Mouse (Mus musculus) gastrocnemius, adult 2 months (tissue): ENCODE measurements around the gene Dbn1. TPM values are rescaled to one million over a fixed set of nuclear protein-coding genes. Genes with fewer than 3 reads are reported as not detected.
A peak's percentile ranks its signal among the peaks of the same experiment; 100 is the strongest.
"Not testable (repeated sequence)": the region's sequence is repeated elsewhere in the genome, so short reads cannot be mapped to it uniquely, and the experiment has no call there.

Experiments
- DNase-seq: peaks from one replicate; pipeline ENCODE4 v3.0.0; 2022
- H3K27ac ChIP-seq: fragments of 200-600 bp; 2 replicates; pipeline ENCODE4 v1.8.1; 2022; ENCODE audit warnings: mild to moderate bottlenecking
- H3K4me3 ChIP-seq: fragments of 200-600 bp; 2 replicates; pipeline ENCODE4 v1.8.1; 2022; ENCODE audit warnings: mild to moderate bottlenecking, moderate library complexity
- CTCF ChIP-seq: fragments of 200-600 bp; IDR thresholded peaks from 2 replicates; pipeline ENCODE4 v1.8.1; 2022; ENCODE audit warnings: antibody characterized with exemption, mild to moderate bottlenecking, moderate library complexity
- intact Hi-C: fragments of 180-260 bp; cut with DNase I; formaldehyde crosslinking; loops from one replicate; pipeline ENCODE4 v1.15.1; 2025
- total RNA-seq, 2 experiments: library from RNA; stranded (reverse); gene quantifications; 2 replicates each; pipeline ENCODE4 v1.2.3; 2021

The Dbn1 gene
- total RNA-seq, 2 experiments from 2014 or later = 4.9 to 7.7 TPM

- Histone ChIP-seq H3K4me3 (peak overlapping the region; percentile 43), H3K27ac (peak overlapping the region; percentile 89)
- no peak for TF ChIP-seq CTCF
- intact Hi-C loops = loop anchor here (2.0 kb wide), 2 partner anchors 18 to 62 kb away; partner anchors contain the start of gene Pdlim7
- peak; percentile 94 for DNase-seq
Observed at GRCm38 (mm10) chr13:55450511-55450980, 37.4 kb downstream of the Dbn1 start.

GRCm38 (mm10) chr13:55449679-55450441, 38.1 kb downstream of the Dbn1 start:
- peak overlapping the region; percentile 43 for H3K4me3 ChIP-seq
- intact Hi-C loops = loop anchor here (2.0 kb wide), 2 partner anchors 19 to 63 kb away; partner anchors contain the start of gene Pdlim7
- TF ChIP-seq CTCF = peak; percentile 40
- peak; percentile 42 for DNase-seq
- peak overlapping the region; percentile 89 for H3K27ac ChIP-seq

DNA sequence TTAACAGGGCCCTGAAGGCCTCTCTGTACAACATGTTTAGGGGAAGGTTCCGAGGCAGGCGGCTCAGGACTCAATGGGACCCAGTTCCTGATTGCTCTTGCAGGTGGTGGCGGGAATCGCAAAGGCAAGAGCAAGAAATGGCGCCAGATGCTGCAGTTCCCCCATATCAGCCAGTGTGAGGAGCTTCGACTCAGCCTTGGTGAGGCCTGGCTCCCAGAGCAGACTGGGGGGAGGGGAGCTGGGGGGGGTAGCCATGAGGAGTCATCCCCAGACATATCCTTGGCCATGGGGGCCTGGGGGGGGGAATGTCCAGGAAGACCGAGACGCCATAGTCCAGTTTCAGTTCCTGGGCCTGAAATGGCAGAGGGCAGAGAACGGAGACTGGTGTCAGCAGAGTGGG, 38.7 kb downstream of the Dbn1 start:
- peak; percentile 30 for DNase-seq
- intact Hi-C loops = no loop called here
- peak overlapping the region; percentile 89 for H3K27ac ChIP-seq
- no peak overlapping the region for H3K4me3 ChIP-seq
- no peak for TF ChIP-seq CTCF

DNA sequence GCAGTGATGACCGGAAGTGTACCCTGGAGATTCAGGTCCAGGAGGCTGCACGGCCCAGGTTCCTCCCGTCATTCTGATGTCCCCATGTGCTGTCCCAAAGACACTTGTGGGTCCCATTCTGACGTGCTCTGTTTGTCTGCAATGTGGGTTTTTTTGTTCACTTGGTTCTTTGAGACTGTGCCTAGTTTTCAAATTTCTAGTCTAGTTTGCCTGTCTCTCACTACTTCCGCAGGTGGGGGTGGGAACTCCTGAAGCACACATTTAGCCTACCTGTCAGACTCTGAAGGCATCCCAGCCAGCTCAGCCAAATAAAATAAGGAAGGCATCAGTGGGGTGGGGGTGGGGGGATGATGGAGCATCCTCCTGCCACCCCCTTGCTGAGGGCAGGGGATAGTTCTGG, 39.8 kb downstream of the Dbn1 start:
- no peak overlapping the region for H3K4me3 ChIP-seq
- no peak for TF ChIP-seq CTCF
- intact Hi-C loops = no loop called here
- DNase-seq = no peak
- H3K27ac ChIP-seq = no peak overlapping the region

- H3K27ac ChIP-seq = peak overlapping the region; percentile 95
- TF ChIP-seq CTCF = no peak
- H3K4me3 ChIP-seq = no peak overlapping the region; the same call in 1 of the 2 replicates
- DNase-seq = no peak
- intact Hi-C loops = no loop called here
Observed at GRCm38 (mm10) chr13:55447543-55447943, 40.4 kb downstream of the Dbn1 start.

GRCm38 (mm10) chr13:55446483-55447105, 41.3 kb downstream of the Dbn1 start:
- DNase-seq = no peak
- Histone ChIP-seq H3K4me3 (peak overlapping the region; percentile 98), H3K27ac (peak overlapping the region; percentile 95)
- intact Hi-C loops = no loop called here
- TF ChIP-seq CTCF = no peak

DNA sequence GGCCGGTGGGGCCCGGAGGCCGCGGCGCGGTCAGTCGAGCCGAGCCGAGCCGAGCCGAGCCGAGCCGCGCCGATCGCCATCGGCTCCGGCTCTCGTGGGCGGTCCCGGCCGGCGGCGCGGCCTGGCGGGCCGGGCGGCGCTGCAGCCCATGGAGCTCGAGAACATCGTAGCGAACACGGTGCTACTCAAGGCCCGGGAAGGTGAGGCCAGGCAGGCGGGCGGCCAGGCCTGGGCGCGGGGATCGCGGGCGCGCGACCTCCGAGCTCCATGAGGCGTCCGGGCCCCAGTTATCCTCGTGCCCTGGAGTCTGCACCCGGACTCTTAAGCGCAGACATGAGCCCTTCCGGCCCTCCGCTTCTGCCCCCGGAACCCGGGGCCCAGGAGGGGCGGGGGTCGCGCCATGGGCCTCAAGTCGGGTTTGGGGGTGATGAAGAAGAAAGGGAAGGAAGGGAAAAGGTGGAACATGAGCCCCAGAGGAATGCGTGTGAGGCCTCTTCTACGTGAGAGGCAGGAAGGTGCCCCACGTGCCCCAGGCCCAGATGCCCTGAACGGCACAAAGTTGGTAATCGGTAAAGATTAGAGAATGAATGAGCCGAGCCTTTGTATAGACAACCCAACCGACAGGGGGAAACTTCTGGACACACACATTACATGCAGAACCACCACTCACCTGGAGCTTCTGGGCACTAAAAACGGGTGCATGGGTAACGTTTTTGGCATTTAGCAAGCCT, 42.4 kb downstream of the Dbn1 start:
- intact Hi-C loops = no loop called here
- H3K4me3 ChIP-seq = peak overlapping the region; percentile 98
- H3K27ac ChIP-seq = peak overlapping the region; percentile 95
- DNase-seq = no peak
- TF ChIP-seq CTCF = no peak

GRCm38 (mm10) chr13:55444937-55445315, 43.0 kb downstream of the Dbn1 start, which contains the start of gene Grk6:
Grk6 (plus strand) TSS chr13:55445072.
- TF ChIP-seq CTCF = no peak
- DNase-seq = peak; percentile 100
- Histone ChIP-seq H3K4me3 (peak within 1 kb of the TSS; percentile 98), H3K27ac (peak within 1 kb of the TSS; percentile 95)
- intact Hi-C loops = no loop called here

- peak overlapping the region; percentile 95 for H3K27ac ChIP-seq
- TF ChIP-seq CTCF = no peak
Observed at GRCm38 (mm10) chr13:55444286-55444936, 43.5 kb downstream of the Dbn1 start.

GRCm38 (mm10) chr13:55443799-55444285, 44.1 kb downstream of the Dbn1 start:
- H3K4me3 ChIP-seq = peak overlapping the region; percentile 98
- intact Hi-C loops = loop anchor here (2.0 kb wide), 1 partner anchor 25 kb away; no protein-coding TSS in a partner anchor
- peak overlapping the region; percentile 95 for H3K27ac ChIP-seq
- DNase-seq = peak; percentile 6
- TF ChIP-seq CTCF = no peak

More at GRCm38 (mm10) chr13:55444286-55444936, 43.5 kb downstream of the Dbn1 start:
- intact Hi-C loops = no loop called here
- DNase-seq = no peak
- H3K4me3 ChIP-seq = peak overlapping the region; percentile 98

GRCm38 (mm10) chr13:55437111-55437629, 50.7 kb downstream of the Dbn1 start:
- intact Hi-C loops, H3K27ac ChIP-seq, DNase-seq, H3K4me3 ChIP-seq: not testable (repeated sequence)
